Mouse (Mus musculus): ENCODE data around the gene Dok7.

- no peak for TF ChIP-seq CTCF (IDR thresholded peaks at IDR 0.05; ENCODE audit: control insufficient read depth, insufficient read depth, insufficient read length)
- no peak for TF ChIP-seq MAX (IDR thresholded peaks at IDR 0.05)
- TF ChIP-seq MYOG (IDR thresholded peaks at IDR 0.05; ENCODE audit: control insufficient read depth, extremely low read depth, insufficient read length): no peak
- no peak for TF ChIP-seq USF1 (IDR thresholded peaks at IDR 0.05; ENCODE audit: low read depth)
- no peak for TF ChIP-seq CEBPB (IDR thresholded peaks at IDR 0.05; ENCODE audit: low read depth)
- no peak for TF ChIP-seq FOSL1 (IDR thresholded peaks at IDR 0.05; ENCODE audit: insufficient read depth, low read length, poor library complexity, severe bottlenecking)
Measured at GRCm38 (mm10) chr5:35057582-35057981, 1.0 kb downstream of the Dok7 start.
